ENCODE assay signal across 13 mouse cellular contexts in the genomic region with DNA sequence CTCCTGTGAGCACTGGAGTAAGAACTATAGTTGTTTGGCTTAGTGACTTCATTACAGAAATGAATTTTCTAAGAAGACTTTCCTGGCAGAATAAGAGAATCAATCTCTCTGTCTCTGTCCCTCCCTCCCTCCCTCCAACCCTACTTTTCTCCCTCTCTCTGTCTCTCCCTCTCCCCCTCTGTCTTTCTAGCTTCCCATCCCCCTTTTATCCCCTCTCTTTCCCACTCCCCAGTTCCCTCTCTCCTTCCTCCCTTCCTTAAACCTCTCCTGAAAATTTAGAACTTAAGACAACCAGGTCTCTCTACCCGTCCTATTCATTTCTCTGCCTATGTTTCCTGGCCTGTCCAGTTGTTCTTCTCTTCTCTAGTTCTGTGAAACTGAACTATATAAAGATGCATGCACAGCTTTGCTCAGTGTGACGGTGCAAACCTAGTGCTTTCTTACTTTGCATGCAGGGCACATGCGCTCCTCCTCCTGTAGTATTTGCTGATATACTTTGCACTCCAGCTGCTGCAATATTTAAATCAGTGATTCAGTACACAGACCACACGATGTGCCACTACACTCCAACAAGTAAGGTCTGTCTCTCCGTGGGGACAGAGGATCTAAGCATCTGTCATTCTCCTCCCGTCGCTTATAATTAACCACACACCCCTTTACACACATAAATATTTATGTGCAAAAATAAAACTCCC. TPM values are rescaled to one million over a fixed set of nuclear protein-coding genes. Genes with fewer than 3 reads are reported as not detected.
DNase-seq lines count a peak whose midpoint lies in the region; ATAC-seq lines count a peak whose summit lies in the region.
"Had no signal": no experiment of that assay in that cellular context is flagged by ENCODE, and none has a peak within 500 bp of the region (broad histone marks: within the 10 kb centered on the region; RNA-seq: fewer than 3 reads in every experiment).

No protein-coding gene starts in this region.

- H3K4me3 ChIP-seq in embryonic facial prominence, embryonic 14.5 days (ENCODE audit: low read depth, low read length): no peak overlapping the region
- no peak overlapping the region for H3K4me3 ChIP-seq in embryonic facial prominence, embryonic 10.5 days

- 40% methylated on average over 7 of the region's 7 CpGs for WGBS in embryonic facial prominence, embryonic 14.5 days
- WGBS in embryonic facial prominence, embryonic 10.5 days: 66% methylated on average over 7 of the region's 7 CpGs

- no peaks in the 10 kb centered on the region for H3K27me3 ChIP-seq in embryonic facial prominence, embryonic 14.5 days (replicated peaks; ENCODE audit: control insufficient read depth, insufficient read depth, low read length)
- no peaks in the 10 kb centered on the region for H3K27me3 ChIP-seq in embryonic facial prominence, embryonic 10.5 days (replicated peaks; ENCODE audit: low read depth, poor library complexity, severe bottlenecking)

- no peak overlapping the region for H3K27ac ChIP-seq in embryonic facial prominence, embryonic 14.5 days (replicated peaks; ENCODE audit: low read depth, low read length)
- H3K27ac ChIP-seq in embryonic facial prominence, embryonic 10.5 days (replicated peaks): no peak overlapping the region

- H3K4me2 ChIP-seq in embryonic facial prominence, embryonic 14.5 days (ENCODE audit: low read depth, low read length): no peak overlapping the region

- no peaks in the 10 kb centered on the region for H3K4me1 ChIP-seq in embryonic facial prominence, embryonic 14.5 days (ENCODE audit: control insufficient read depth, insufficient read depth, low read length)
- no peaks in the 10 kb centered on the region for H3K4me1 ChIP-seq in embryonic facial prominence, embryonic 10.5 days

- no peaks in the 10 kb centered on the region for H3K9me3 ChIP-seq in embryonic facial prominence, embryonic 14.5 days (ENCODE audit: control insufficient read depth, low read length)
- H3K9me3 ChIP-seq in embryonic facial prominence, embryonic 10.5 days: no peaks in the 10 kb centered on the region

- no peak overlapping the region for H3K9ac ChIP-seq in embryonic facial prominence, embryonic 14.5 days (ENCODE audit: low read depth, low read length)

- no peaks in the 10 kb centered on the region for H3K36me3 ChIP-seq in embryonic facial prominence, embryonic 14.5 days (ENCODE audit: control insufficient read depth, insufficient read depth, low read length)
- H3K36me3 ChIP-seq in embryonic facial prominence, embryonic 10.5 days (replicated peaks): no peaks in the 10 kb centered on the region

- no peak for ATAC-seq in embryonic facial prominence, embryonic 14.5 days (ENCODE audit: low read depth)
- ATAC-seq: inflammation-experienced regulatory T-cells, adult 6 months had no signal

- peak; percentile 16 for DNase-seq in embryonic facial prominence, embryonic 14.5 days (ENCODE audit: low spot score)
- DNase-seq in embryonic facial prominence, embryonic 10.5 days (ENCODE audit: low spot score): no peak
- DNase-seq in right cerebral cortex, adult 2 months (ENCODE audit: low spot score in 2 of 2): peak; percentile 15 to 25
- no peak for DNase-seq in right cerebral cortex, postnatal 14 days
- DNase-seq in mesoderm, embryonic 11.5 days (ENCODE audit: low read depth, low spot score): peak; percentile 12
- peak; percentile 15 for DNase-seq in retina, postnatal 1 day
- no peak for DNase-seq in testis, postnatal 10 days (ENCODE audit: low spot score)
- DNase-seq in spleen, postnatal 14 days (ENCODE audit: low spot score in 2 of 2): no peak
- DNase-seq: liver; lung, postnatal 10 days had no signal

RNA-seq across cellular contexts. Expression of a gene that starts 40.6 kb away (rescaled TPM):
- polyA plus RNA-seq in embryonic facial prominence, embryonic 14.5 days (2014; fragmentation: Nextera tagmentation; extraction: Ambion mirVana): not detected in 2 replicates
- polyA plus RNA-seq in embryonic facial prominence, embryonic 10.5 days (2016; fragmentation: Nextera tagmentation; extraction: Ambion mirVana): not detected in 2 replicates
- polyA plus RNA-seq: inflammation-experienced regulatory T-cells, adult 6 months; large intestine, adult 2 months; small intestine, adult 2 months had no signal

Comparison
In these comparisons a context has a peak if more than half of its experiments do, and no peak if none do; other contexts are left out.
1. DNase-seq: peak in embryonic facial prominence, embryonic 14.5 days (single experiment), right cerebral cortex, adult 2 months (2 of 2), mesoderm, embryonic 11.5 days (single experiment) and retina, postnatal 1 day (single experiment); none in embryonic facial prominence, embryonic 10.5 days (single experiment), right cerebral cortex, postnatal 14 days (single experiment), testis, postnatal 10 days (single experiment) and spleen, postnatal 14 days (0 of 2).